Mouse (Mus musculus) thymus, adult 2 months (tissue): Measurements from ENCODE around the gene Antxr1. TPM values are rescaled to one million over a fixed set of nuclear protein-coding genes. Genes with fewer than 3 reads are reported as not detected.
A peak's percentile ranks its signal among the peaks of the same experiment; 100 is the strongest.

ENCODE experiments used
- DNase-seq: peaks from one replicate; pipeline ENCODE4 v3.0.0; 2021
- H3K27ac ChIP-seq: fragments of 200-500 bp; 2 replicates; pipeline ENCODE4 v1.5.1; 2012; ENCODE audit warnings: low read length, control low read depth; ENCODE audit not compliant: control insufficient read depth, insufficient read depth
- H3K27me3 ChIP-seq: fragments of 200-500 bp; 2 replicates; pipeline ENCODE4 v1.6.1; 2012; ENCODE audit warnings: mild to moderate bottlenecking, low read length, moderate library complexity, mixed read lengths; ENCODE audit not compliant: control insufficient read depth, insufficient read depth
- H3K36me3 ChIP-seq: fragments of 200-500 bp; 2 replicates; pipeline ENCODE4 v1.6.1; 2012; ENCODE audit warnings: mild to moderate bottlenecking, low read length, moderate library complexity; ENCODE audit not compliant: control insufficient read depth, insufficient read depth
- H3K4me1 ChIP-seq: fragments of 200-500 bp; replicated peaks from 2 replicates; pipeline ENCODE4 v1.6.1; 2012; ENCODE audit warnings: low read length; ENCODE audit not compliant: control insufficient read depth, insufficient read depth
- H3K4me3 ChIP-seq: fragments of 200-500 bp; 2 replicates; pipeline ENCODE4 v1.5.1; 2012; ENCODE audit warnings: mild to moderate bottlenecking, low read length, control low read depth, moderate library complexity; ENCODE audit not compliant: control insufficient read depth, insufficient read depth
- CTCF ChIP-seq: fragments of 200-500 bp; IDR thresholded peaks from 2 replicates; pipeline ENCODE4 v1.5.1; 2012; ENCODE audit warnings: mild to moderate bottlenecking, control low read depth, low read length, moderate library complexity, borderline replicate concordance; ENCODE audit not compliant: control insufficient read depth, poor library complexity, insufficient read depth; ENCODE audit errors: extremely low read depth
- POLR2A ChIP-seq: fragments of 200-500 bp; IDR thresholded peaks from 2 replicates; pipeline ENCODE4 v1.6.1; 2012; ENCODE audit warnings: mild to moderate bottlenecking, low read length, control low read depth, moderate library complexity; ENCODE audit not compliant: control insufficient read depth, poor library complexity, insufficient read depth; ENCODE audit errors: extremely low read depth
- WGBS: fragments of 180-500 bp; shearing (Covaris S2); methylation state at CpG from one replicate; pipeline ENCODE4 v1.1.7; 2018; 5-methylcytosine and 5-hydroxymethylcytosine counted together
- polyA plus RNA-seq: library from polyadenylated mRNA; depleted of rRNA; stranded (reverse); fragments of >200 nt; gene quantifications from 2 replicates; pipeline ENCODE4 v1.2.3, GENCODE M21; 2012

Antxr1 gene
- polyA plus RNA-seq, 1 experiment: 3.7 TPM

DNA sequence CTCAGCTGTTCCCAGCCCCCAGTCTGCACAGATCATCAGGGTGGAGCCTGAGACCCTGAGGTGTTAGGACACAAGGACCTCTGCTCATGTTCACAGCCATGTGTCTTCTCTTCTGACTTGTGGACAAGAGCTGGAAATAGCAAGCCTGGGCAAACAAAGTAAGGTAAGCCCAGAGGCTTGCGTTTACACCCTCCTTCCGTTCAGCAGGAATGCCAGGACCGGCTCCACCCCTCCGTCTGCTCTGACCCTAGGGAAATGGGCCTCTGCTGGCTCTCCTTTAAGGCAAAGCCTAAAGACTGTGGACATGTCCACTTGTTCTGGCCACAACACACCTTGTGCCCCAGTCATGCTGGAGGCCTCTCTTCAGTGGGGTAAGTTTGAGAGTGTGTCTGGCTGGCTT is 215.6 kb downstream of the Antxr1 start:
- 82% methylated on average over 4 of the region's 4 CpGs for WGBS
- H3K27ac ChIP-seq: peak overlapping the region; percentile 89
- no peaks in the 10 kb centered on the region for H3K36me3 ChIP-seq
- DNase-seq: no peak
- peaks cover 10% of the 10 kb centered on the region for H3K4me1 ChIP-seq
- peak overlapping the region; percentile 1; the same call in 1 of the 2 replicates for H3K4me3 ChIP-seq
- no peaks in the 10 kb centered on the region for H3K27me3 ChIP-seq
- TF ChIP-seq CTCF (no peak), POLR2A (no peak)

DNA sequence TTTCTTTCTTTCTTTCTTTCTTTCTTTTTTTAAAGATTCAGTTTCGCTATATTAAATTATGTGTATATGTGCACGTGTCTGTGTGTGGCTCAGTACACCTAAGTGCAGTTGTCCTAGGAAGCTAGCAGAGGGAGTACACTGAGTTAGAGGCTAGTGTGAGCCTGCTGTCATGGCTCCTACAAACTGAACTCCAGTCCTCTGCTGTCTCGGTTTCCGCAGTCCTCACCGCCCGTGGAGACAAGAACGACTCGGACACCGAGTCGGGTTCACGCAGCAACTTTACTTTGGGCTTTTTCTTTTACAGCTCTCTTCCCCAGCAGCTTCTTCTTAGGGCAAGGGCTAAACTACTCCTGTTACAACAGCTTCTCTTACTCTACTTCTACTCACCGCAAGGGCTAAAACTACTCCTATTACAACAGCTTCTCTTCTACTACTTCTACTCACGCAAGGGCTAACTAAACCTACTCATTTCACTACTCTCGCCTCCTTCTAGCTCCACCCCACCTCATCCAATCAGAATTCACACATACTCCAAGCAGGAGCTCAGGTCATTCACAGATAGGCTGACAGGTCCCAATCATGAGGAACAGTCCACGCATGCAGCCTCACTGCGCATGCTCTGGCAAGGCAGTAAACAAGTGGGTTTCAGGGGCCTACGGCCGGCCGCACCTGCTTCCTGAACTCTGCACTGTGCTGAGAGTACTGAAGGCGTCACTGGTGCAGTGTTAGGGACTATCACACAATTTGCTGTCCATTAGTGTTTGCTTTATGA is 216.4 kb downstream of the Antxr1 start:
- peak; percentile 77 for DNase-seq
- WGBS: 54% methylated on average over 20 of the region's 20 CpGs
- peaks cover 11% of the 10 kb centered on the region for H3K4me1 ChIP-seq
- H3K36me3 ChIP-seq: no peaks in the 10 kb centered on the region
- no peaks in the 10 kb centered on the region for H3K27me3 ChIP-seq
- TF ChIP-seq CTCF (0 out of 2 replicates have a peak, but pooled peaks have one; percentile 18), POLR2A (peak; percentile 74)
- H3K27ac ChIP-seq: peak overlapping the region; percentile 89
- H3K4me3 ChIP-seq: no peak overlapping the region

DNA sequence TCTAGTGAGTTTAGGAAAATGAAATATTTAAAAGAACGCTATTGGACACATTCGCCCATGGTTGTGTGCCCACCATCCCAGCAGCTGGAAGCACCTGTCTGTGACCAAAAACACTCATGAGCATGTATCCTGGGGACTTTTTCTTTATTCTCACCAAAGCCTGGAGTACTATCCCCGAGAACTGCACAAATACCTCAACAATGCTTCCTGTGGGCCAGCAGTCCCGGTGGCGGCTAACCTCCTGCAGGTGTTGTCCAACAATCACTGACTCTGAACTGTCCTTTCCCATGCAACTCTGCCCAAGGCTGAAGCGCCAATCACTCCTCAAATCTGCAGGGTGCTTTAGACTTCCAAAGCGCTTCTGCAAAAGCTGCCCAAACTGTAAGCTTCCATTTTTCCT is 219.0 kb downstream of the Antxr1 start:
- H3K36me3 ChIP-seq: no peaks in the 10 kb centered on the region
- TF ChIP-seq CTCF (no peak), POLR2A (no peak)
- WGBS: 91% methylated on average over 7 of the region's 7 CpGs

DNA sequence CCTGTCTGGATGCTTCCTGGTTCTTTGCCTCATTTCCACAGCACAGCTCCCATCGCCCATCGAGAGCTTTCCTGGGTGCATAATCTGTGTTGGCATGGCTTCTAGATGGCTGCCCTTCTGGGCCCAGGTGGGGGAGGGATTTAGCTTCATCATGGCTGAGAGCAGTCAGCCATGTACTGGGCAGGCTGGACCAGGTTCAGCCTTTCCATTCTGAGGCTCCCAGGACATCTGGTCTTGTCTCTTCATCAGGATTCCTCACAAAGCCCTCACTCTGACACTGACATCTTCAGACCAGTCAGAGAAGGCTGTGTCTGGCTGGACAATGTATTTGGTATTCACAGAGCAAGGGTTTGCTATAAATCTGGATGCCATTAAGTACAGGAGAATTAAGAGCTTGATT is 219.6 kb downstream of the Antxr1 start:
- WGBS: 97% methylated on average over 2 of the region's 2 CpGs
- H3K27me3 ChIP-seq: no peaks in the 10 kb centered on the region

More for the DNA sequence above, 219.0 kb downstream of the Antxr1 start:
- no peak overlapping the region for H3K27ac ChIP-seq
- no peak for DNase-seq
- no peaks in the 10 kb centered on the region for H3K27me3 ChIP-seq
- H3K4me3 ChIP-seq: no peak overlapping the region
- peaks cover 11% of the 10 kb centered on the region for H3K4me1 ChIP-seq

DNA sequence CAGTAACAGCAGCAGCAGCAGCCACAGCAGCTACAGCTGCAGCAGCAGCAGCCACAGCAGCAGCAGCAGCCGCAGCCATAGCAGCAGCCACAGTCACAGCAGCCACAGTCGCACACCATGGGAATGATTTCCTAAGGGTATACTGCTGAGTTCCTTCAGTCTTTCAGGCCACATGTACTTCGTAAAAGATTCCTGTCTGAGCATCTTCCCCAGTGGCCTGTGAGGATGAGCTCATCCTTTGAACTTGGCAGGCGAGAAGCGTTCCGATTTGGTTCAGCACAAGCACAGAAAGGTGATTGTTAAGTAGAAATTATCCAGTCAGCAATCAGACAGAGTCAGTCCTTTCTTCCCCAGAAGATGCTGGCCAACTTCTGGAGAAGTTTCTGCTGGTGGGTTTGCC is 223.5 kb downstream of the Antxr1 start:
- TF ChIP-seq CTCF: no peak
- no peak for TF ChIP-seq POLR2A
- Histone ChIP-seq H3K4me3 (no peak overlapping the region), H3K36me3 (no peaks in the 10 kb centered on the region), H3K4me1 (peaks cover 2% of the 10 kb centered on the region), H3K27me3 (no peaks in the 10 kb centered on the region), H3K27ac (no peak overlapping the region)
- no peak for DNase-seq
- WGBS: 93% methylated on average over 6 of the region's 6 CpGs

More for the DNA sequence above, 219.6 kb downstream of the Antxr1 start:
- Histone ChIP-seq H3K27ac (no peak overlapping the region), H3K4me1 (peaks cover 11% of the 10 kb centered on the region), H3K4me3 (no peak overlapping the region), H3K36me3 (no peaks in the 10 kb centered on the region)
- no peak for TF ChIP-seq CTCF
- no peak for DNase-seq

DNA sequence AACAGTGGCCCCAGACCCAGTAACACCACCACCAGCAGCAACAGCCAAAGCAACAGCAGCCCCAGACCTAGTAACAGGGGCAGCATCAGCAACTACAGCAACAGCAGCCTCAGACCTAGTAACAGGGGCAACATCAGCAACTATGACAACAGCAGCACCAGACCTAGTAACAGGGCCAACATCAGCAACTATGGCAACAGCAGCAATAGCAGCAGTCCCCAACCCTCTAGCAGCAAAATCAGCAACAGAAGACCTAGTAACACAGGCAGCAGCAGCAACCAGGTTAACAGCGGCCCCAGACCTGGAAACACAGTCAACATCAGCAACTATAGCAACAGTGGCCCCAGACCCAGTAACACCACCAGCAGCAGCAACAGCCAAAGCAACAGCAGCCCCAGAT is 224.1 kb downstream of the Antxr1 start:
- H3K27ac ChIP-seq: no peak overlapping the region
- no peak for TF ChIP-seq CTCF
- no peak for TF ChIP-seq POLR2A
- 100% methylated on average over 1 of the region's 1 CpGs for WGBS

More for the DNA sequence above, 224.1 kb downstream of the Antxr1 start:
- Histone ChIP-seq H3K27me3 (no peaks in the 10 kb centered on the region), H3K36me3 (no peaks in the 10 kb centered on the region), H3K4me1 (peaks cover 2% of the 10 kb centered on the region), H3K4me3 (no peak overlapping the region)
- DNase-seq: no peak
